ENCODE assay signal across 10 mouse cellular contexts in the genomic region with DNA sequence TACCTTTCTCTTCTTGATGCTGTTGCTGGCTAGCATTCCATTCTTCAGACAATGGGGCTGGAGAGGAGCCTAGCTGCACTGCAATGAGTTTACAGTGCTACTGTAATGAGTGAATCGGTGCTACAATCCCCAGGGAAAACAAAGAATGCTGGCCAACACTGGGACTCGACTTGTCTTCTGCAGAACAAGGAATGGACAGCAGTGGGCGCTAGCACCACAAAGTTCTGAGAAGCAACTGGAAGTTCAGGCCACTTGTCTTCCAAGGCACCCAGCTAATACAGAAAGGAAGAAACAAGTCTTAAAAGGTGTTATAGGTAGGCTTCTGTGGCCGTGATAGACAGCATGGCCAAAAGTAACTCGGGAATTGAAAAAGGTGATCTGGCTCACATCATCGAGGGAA. TPM values are rescaled to one million over a fixed set of nuclear protein-coding genes. Genes with fewer than 3 reads are reported as not detected.
DNase-seq lines count a peak whose midpoint lies in the region; ATAC-seq and TF ChIP-seq lines count a peak whose summit lies in the region.
"Had no signal": no experiment of that assay in that cellular context is flagged by ENCODE, and none has a peak within 500 bp of the region (broad histone marks: within the 10 kb centered on the region; RNA-seq: fewer than 3 reads in every experiment).

No protein-coding gene starts in this region.

- no peak overlapping the region for H3K4me2 ChIP-seq in intestine, postnatal 0 days (replicated peaks; ENCODE audit: low read depth)
- H3K4me2 ChIP-seq in intestine, embryonic 16.5 days (ENCODE audit: low read depth, low read length): no peak overlapping the region
- H3K4me2 ChIP-seq in hindbrain, postnatal 0 days (ENCODE audit: low read depth, low read length): no peak overlapping the region
- H3K4me2 ChIP-seq: embryonic facial prominence, embryonic 12.5 days had no signal

- H3K9me3 ChIP-seq in intestine, postnatal 0 days (ENCODE audit: control insufficient read depth): no peaks in the 10 kb centered on the region
- no peaks in the 10 kb centered on the region for H3K9me3 ChIP-seq in intestine, embryonic 16.5 days (ENCODE audit: control insufficient read depth, low read length)
- H3K9me3 ChIP-seq in hindbrain, postnatal 0 days (ENCODE audit: low read length): no peaks in the 10 kb centered on the region
- H3K9me3 ChIP-seq: embryonic facial prominence, embryonic 12.5 days had no signal

- TF ChIP-seq CTCF in intestine, postnatal 0 days (IDR thresholded peaks at IDR 0.05; ENCODE audit: low read depth): peak; percentile 93
- peak; percentile 87 for TF ChIP-seq CTCF in hindbrain, postnatal 0 days (IDR thresholded peaks at IDR 0.05; ENCODE audit: low read depth)

- ATAC-seq in intestine, postnatal 0 days: no peak
- no peak for ATAC-seq in intestine, embryonic 16.5 days
- ATAC-seq in hindbrain, postnatal 0 days: no peak
- no peak for ATAC-seq in activated CD4-positive, CD25-positive, alpha-beta regulatory T cell, adult 4 months

- intact Hi-C loops in left cerebral cortex, postnatal 36 days (cut with DNase I): loop anchor here (2.0 to 10.0 kb wide), 3 partner anchors 115 to 493 kb away; no protein-coding TSS in a partner anchor

- no peaks in the 10 kb centered on the region for H3K27me3 ChIP-seq in intestine, postnatal 0 days (replicated peaks; ENCODE audit: control insufficient read depth, insufficient read depth, low read length)
- H3K27me3 ChIP-seq in intestine, embryonic 16.5 days (replicated peaks; ENCODE audit: control insufficient read depth, insufficient read depth, low read length): no peaks in the 10 kb centered on the region
- H3K27me3 ChIP-seq in hindbrain, postnatal 0 days (ENCODE audit: insufficient read depth, low read length): no peaks in the 10 kb centered on the region
- H3K27me3 ChIP-seq: embryonic facial prominence, embryonic 12.5 days had no signal

- 35% methylated on average over 6 of the region's 6 CpGs for WGBS in intestine, postnatal 0 days
- 37% methylated on average over 6 of the region's 6 CpGs for WGBS in intestine, embryonic 16.5 days
- WGBS in hindbrain, postnatal 0 days: 42% methylated on average over 6 of the region's 6 CpGs

- no peak overlapping the region for H3K27ac ChIP-seq in intestine, postnatal 0 days (ENCODE audit: low read depth, low read length)
- H3K27ac ChIP-seq in intestine, embryonic 16.5 days (ENCODE audit: low read length): no peak overlapping the region
- H3K27ac ChIP-seq in hindbrain, postnatal 0 days: no peak overlapping the region
- H3K27ac ChIP-seq: embryonic facial prominence, embryonic 12.5 days had no signal

- no peaks in the 10 kb centered on the region for H3K36me3 ChIP-seq in intestine, postnatal 0 days (ENCODE audit: control insufficient read depth, insufficient read depth)
- no peaks in the 10 kb centered on the region for H3K36me3 ChIP-seq in intestine, embryonic 16.5 days (ENCODE audit: control insufficient read depth, insufficient read depth, low read length)
- no peaks in the 10 kb centered on the region for H3K36me3 ChIP-seq in hindbrain, postnatal 0 days (ENCODE audit: insufficient read depth, low read length)
- H3K36me3 ChIP-seq: embryonic facial prominence, embryonic 12.5 days had no signal

- H3K4me1 ChIP-seq in intestine, postnatal 0 days (replicated peaks; ENCODE audit: control insufficient read depth, insufficient read depth, low read length): no peaks in the 10 kb centered on the region
- H3K4me1 ChIP-seq in intestine, embryonic 16.5 days (ENCODE audit: control insufficient read depth, insufficient read depth, low read length): no peaks in the 10 kb centered on the region
- no peaks in the 10 kb centered on the region for H3K4me1 ChIP-seq in hindbrain, postnatal 0 days (ENCODE audit: insufficient read depth, low read length)
- H3K4me1 ChIP-seq: embryonic facial prominence, embryonic 12.5 days had no signal

- peak; percentile 69 for DNase-seq in adrenal gland, adult 18-20 months (ENCODE audit: low spot score in 2 of 2)
- peak; percentile 70 for DNase-seq in embryo, embryonic 11 days
- peak; percentile 81 for DNase-seq in hindbrain, postnatal 0 days (ENCODE audit: low spot score)
- DNase-seq in left cerebral cortex, postnatal 36 days (ENCODE audit: low spot score in 2 of 2): peak; percentile 54 to 75
- DNase-seq in retina, postnatal 1 day: peak; percentile 77

- no peak overlapping the region for H3K9ac ChIP-seq in intestine, postnatal 0 days (ENCODE audit: low read depth, low read length)
- H3K9ac ChIP-seq in intestine, embryonic 16.5 days (ENCODE audit: low read depth, low read length): no peak overlapping the region
- no peak overlapping the region for H3K9ac ChIP-seq in hindbrain, postnatal 0 days (replicated peaks; ENCODE audit: low read length)
- H3K9ac ChIP-seq: embryonic facial prominence, embryonic 12.5 days had no signal

- H3K4me3 ChIP-seq in intestine, postnatal 0 days (ENCODE audit: low read depth, low read length): no peak overlapping the region
- no peak overlapping the region for H3K4me3 ChIP-seq in intestine, embryonic 16.5 days (ENCODE audit: low read length)
- H3K4me3 ChIP-seq in hindbrain, postnatal 0 days (ENCODE audit: low read length): no peak overlapping the region
- H3K4me3 ChIP-seq: embryonic facial prominence, embryonic 12.5 days; myocyte had no signal

RNA-seq across cellular contexts. Expression of a gene that starts 53.4 kb away (rescaled TPM):
- 6.7 and 8.9 TPM in 2 replicates for polyA plus RNA-seq in intestine, postnatal 0 days (2015; fragmentation: Nextera tagmentation; extraction: Ambion mirVana)
- 5.1 and 6.0 TPM in 2 replicates for polyA plus RNA-seq in intestine, embryonic 16.5 days (2015; fragmentation: Nextera tagmentation; extraction: Ambion mirVana)
- total RNA-seq in adrenal gland, adult 18-20 months (2021): 10 to 100 TPM; 53.0 to 70.6 TPM
- total RNA-seq in hindbrain, postnatal 0 days (2014; rRNA removed): 36.1 and 36.8 TPM in 2 replicates
- polyA plus RNA-seq in hindbrain, postnatal 0 days (2015; fragmentation: Nextera tagmentation; extraction: Ambion mirVana): 15.9 and 16.5 TPM in 2 replicates
- total RNA-seq in left cerebral cortex, postnatal 36 days (2021): 100 to 1,000 TPM; 177 to 194 TPM
- not detected for polyA plus RNA-seq in activated CD4-positive, CD25-positive, alpha-beta regulatory T cell, adult 4 months (2017; shearing (Covaris generic))
